Mouse (Mus musculus): ENCODE measurements around the gene Tdrkh.

- no peak for TF ChIP-seq USF1 (IDR thresholded peaks at IDR 0.05; ENCODE audit: low read depth, low read length)
- no peak for TF ChIP-seq POLR2A (IDR thresholded peaks at IDR 0.05; ENCODE audit: low read depth, low read length)
- no peak for TF ChIP-seq CTCF (conservative IDR thresholded peaks at IDR 0.05 in 1 of 2, IDR thresholded peaks at IDR 0.05 in 1 of 2; ENCODE audit: low read depth in 2 of 2, low read length in 2 of 2)
Measured at GRCm38 (mm10) chr3:94369709-94370108, 43.4 kb upstream of the Tdrkh start.
